In the genomic region with DNA sequence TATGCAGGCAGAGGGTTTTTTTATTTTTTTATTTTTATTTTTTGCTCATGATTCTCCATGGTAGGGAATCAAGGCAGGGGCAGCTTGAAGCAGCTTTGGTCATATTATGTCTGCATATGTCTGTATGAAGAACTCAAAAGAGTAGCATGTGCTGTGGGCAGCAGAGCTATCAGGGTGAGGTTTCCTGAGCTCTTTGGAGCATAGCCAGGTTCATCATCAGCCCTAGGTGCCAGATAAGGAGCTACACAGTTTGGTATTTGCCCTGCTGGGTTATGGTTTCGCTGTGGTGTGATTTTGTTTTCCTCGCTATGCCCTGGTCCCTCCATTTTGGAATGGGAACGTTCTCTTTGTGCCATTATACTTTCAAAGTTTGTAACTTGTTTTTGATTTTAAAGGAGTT, we compare ENCODE assay signal across 16 mouse cellular contexts.
DNase-seq lines count a peak whose midpoint lies in the region; ATAC-seq and TF ChIP-seq lines count a peak whose summit lies in the region.
"Had no signal": no experiment of that assay in that cellular context is flagged by ENCODE, and none has a peak within 500 bp of the region (broad histone marks: within the 10 kb centered on the region; RNA-seq: fewer than 3 reads in every experiment).

No protein-coding gene starts in this region.

- H3K36me3 ChIP-seq in heart, embryonic 14.5 days (ENCODE audit: control insufficient read depth, insufficient read depth, low read length), result no peaks in the 10 kb centered on the region
- no peaks in the 10 kb centered on the region for H3K36me3 ChIP-seq in heart, adult 2 months (ENCODE audit: control insufficient read depth, insufficient read depth, low read length)
- H3K36me3 ChIP-seq: embryonic facial prominence, embryonic 12.5 days; forebrain, embryonic 15.5 days; hindbrain, embryonic 13.5 days had no signal

- H3K27me3 ChIP-seq in heart, embryonic 14.5 days (ENCODE audit: control insufficient read depth, insufficient read depth, low read length), result no peaks in the 10 kb centered on the region
- no peaks in the 10 kb centered on the region for H3K27me3 ChIP-seq in heart, adult 2 months (ENCODE audit: control insufficient read depth, insufficient read depth, low read length)
- H3K27me3 ChIP-seq: embryonic facial prominence, embryonic 12.5 days; forebrain, embryonic 15.5 days; hindbrain, embryonic 13.5 days had no signal

- TF ChIP-seq EP300 in heart, adult 2 months (IDR thresholded peaks at IDR 0.05; ENCODE audit: insufficient read depth, low read depth, low read length), result no peak

- peak; percentile 71; the same call in 1 of the 2 replicates for ATAC-seq in heart, embryonic 14.5 days (ENCODE audit: insufficient number of reproducible peaks, insufficient read depth, low FRiP score, low read depth)
- ATAC-seq in megakaryocyte progenitor cell, adult 5-6 weeks (replicated peaks; ENCODE audit: poor library complexity), result peak; percentile 71
- ATAC-seq: forebrain, embryonic 15.5 days; hindbrain, postnatal 0 days had no signal

- no peak overlapping the region for H3K4me3 ChIP-seq in heart, embryonic 14.5 days (ENCODE audit: control insufficient read depth in 1 of 2, insufficient read depth in 1 of 2, low read depth in 1 of 2, low read length in 2 of 2)
- H3K4me3 ChIP-seq in heart, adult 2 months, result no peak overlapping the region
- H3K4me3 ChIP-seq: embryonic facial prominence, embryonic 12.5 days; forebrain, embryonic 15.5 days; hindbrain, embryonic 13.5 days had no signal

- no peak overlapping the region for H3K9ac ChIP-seq in heart, embryonic 14.5 days (ENCODE audit: low read length)
- H3K9ac ChIP-seq in heart, adult 2 months (ENCODE audit: low read depth, low read length), result no peak overlapping the region
- H3K9ac ChIP-seq: embryonic facial prominence, embryonic 12.5 days; forebrain, embryonic 15.5 days; hindbrain, embryonic 13.5 days had no signal

- peaks cover 10% of the 10 kb centered on the region for H3K9me3 ChIP-seq in heart, embryonic 14.5 days (ENCODE audit: control insufficient read depth, low read length)
- H3K9me3 ChIP-seq: embryonic facial prominence, embryonic 12.5 days; forebrain, embryonic 15.5 days; hindbrain, embryonic 13.5 days had no signal

- H3K4me1 ChIP-seq in heart, embryonic 14.5 days (ENCODE audit: control insufficient read depth in 2 of 2, insufficient read depth in 2 of 2, low read length in 2 of 2), result peaks cover 2 to 23% of the 10 kb centered on the region in 2 experiments; a peak in 3 of 4 replicates
- H3K4me1 ChIP-seq in heart, adult 2 months (ENCODE audit: control insufficient read depth, insufficient read depth, low read length), result peaks cover 1% of the 10 kb centered on the region; the same call in 1 of the 2 replicates
- H3K4me1 ChIP-seq: forebrain, embryonic 15.5 days; hindbrain, embryonic 13.5 days had no signal

- no peak overlapping the region for H3K4me2 ChIP-seq in heart, embryonic 14.5 days (ENCODE audit: low read length)
- H3K4me2 ChIP-seq: embryonic facial prominence, embryonic 12.5 days; forebrain, embryonic 15.5 days; hindbrain, embryonic 13.5 days had no signal

- TF ChIP-seq POLR2A in heart, adult 2 months (IDR thresholded peaks at IDR 0.05; ENCODE audit: insufficient read depth, low read depth, low read length), result no peak

- H3K79me2 ChIP-seq in heart, adult 2 months (replicated peaks; ENCODE audit: control insufficient read depth, insufficient read depth, low read length), result no peaks in the 10 kb centered on the region

- no peak for DNase-seq in heart, adult 2 months
- peak; percentile 31 to 35 for DNase-seq in heart, postnatal 10 days
- no peak for DNase-seq in heart, postnatal 14 days
- DNase-seq in spleen, postnatal 14 days (ENCODE audit: low spot score in 2 of 2), result no peak
- DNase-seq: adrenal gland, postnatal 10 days; cerebellum, adult 11 months; cerebellum, adult 8-10 months; cerebellum, postnatal 14 days; gastrocnemius, postnatal 36 days; kidney, adult 18-20 months had no signal

- intact Hi-C loops in heart, adult 2 months (cut with DNase I), result no loop called here
- intact Hi-C loops in heart, postnatal 10 days (cut with DNase I), result no loop called here
- intact Hi-C loops in heart, postnatal 14 days (cut with DNase I), result no loop called here

- no peak for TF ChIP-seq CTCF in heart, adult 2 months (IDR thresholded peaks at IDR 0.05)

- H3K27ac ChIP-seq in heart, embryonic 14.5 days (replicated peaks in 1 of 2; ENCODE audit: control insufficient read depth in 1 of 2, insufficient read depth in 1 of 2, low read depth in 2 of 2, low read length in 2 of 2), result peak overlapping the region; percentile 60 to 65; a peak in 3 of 4 replicates
- H3K27ac ChIP-seq in heart, adult 2 months, result no peak overlapping the region
- H3K27ac ChIP-seq: forebrain, embryonic 15.5 days; hindbrain, embryonic 13.5 days; hindbrain, postnatal 0 days had no signal

- WGBS in heart, embryonic 14.5 days, result 40% methylated on average over 3 of the region's 3 CpGs
- 58% methylated on average over 3 of the region's 3 CpGs for WGBS in heart, adult 2 months

Comparison
In these comparisons a context has a peak if more than half of its experiments do, and no peak if none do; other contexts are left out.
1. DNase-seq: peak in heart, postnatal 10 days (2 of 2); none in heart, adult 2 months (0 of 2), heart, postnatal 14 days (0 of 2) and spleen, postnatal 14 days (0 of 2).